Mouse (Mus musculus) lung, postnatal 0 days (tissue): Measurements from ENCODE around the gene Aff3. TPM values are rescaled to one million over a fixed set of nuclear protein-coding genes. Genes with fewer than 3 reads are reported as not detected.

Experiments used
- ATAC-seq: fragments of 200-750 bp; cut with Nextera tagmentation; 2 replicates; pipeline ENCODE4 v1.8.0; 2017; ENCODE audit warnings: moderate library complexity
- DNase-seq: peaks from one replicate; pipeline ENCODE4 v3.0.0-alpha.2; 2016; ENCODE audit warnings: low spot score
- H3K27ac ChIP-seq: fragments of 300-500 bp; sonication (generic); 2 replicates; pipeline ENCODE4 v1.5.1; 2014; ENCODE audit warnings: antibody characterized with exemption, mild to moderate bottlenecking, low read length, mixed read lengths
- H3K27me3 ChIP-seq: fragments of 300-500 bp; sonication (generic); replicated peaks from 2 replicates; pipeline ENCODE4 v1.6.1; 2014; ENCODE audit warnings: low read length, mixed read lengths; ENCODE audit not compliant: insufficient read depth
- H3K36me3 ChIP-seq: fragments of 300-500 bp; sonication (generic); 2 replicates; pipeline ENCODE4 v1.6.1; 2014; ENCODE audit warnings: low read length, mixed read lengths; ENCODE audit not compliant: insufficient read depth
- H3K4me1 ChIP-seq: fragments of 300-500 bp; sonication (generic); 2 replicates; pipeline ENCODE4 v1.6.1; 2014; ENCODE audit warnings: antibody characterized with exemption, low read depth, low read length, mixed read lengths; ENCODE audit not compliant: insufficient read depth
- H3K4me2 ChIP-seq: fragments of 300-500 bp; sonication (generic); replicated peaks from 2 replicates; pipeline ENCODE4 v1.6.1; 2014; ENCODE audit warnings: low read depth, mild to moderate bottlenecking, low read length, moderate library complexity, mixed read lengths
- H3K4me3 ChIP-seq: fragments of 300-500 bp; sonication (generic); 2 replicates; pipeline ENCODE4 v1.5.1; 2014; ENCODE audit warnings: low read depth, low read length
- H3K9ac ChIP-seq: fragments of 300-500 bp; sonication (generic); replicated peaks from 2 replicates; pipeline ENCODE4 v1.6.1; 2014; ENCODE audit warnings: low read depth, mild to moderate bottlenecking
- H3K9me3 ChIP-seq: fragments of 300-500 bp; sonication (generic); 2 replicates; pipeline ENCODE4 v1.6.1; 2016; ENCODE audit warnings: low read length, mixed read lengths
- CTCF ChIP-seq: IDR thresholded peaks from 2 replicates; pipeline ENCODE4 v1.5.1; 2016; ENCODE audit warnings: antibody characterized with exemption, mild to moderate bottlenecking
- EP300 ChIP-seq: IDR thresholded peaks from 2 replicates; pipeline ENCODE4 v1.6.1; 2016; ENCODE audit warnings: antibody characterized with exemption, mild to moderate bottlenecking, control low read depth
- WGBS: fragments of 180-500 bp; shearing (Covaris S2); extraction: QIAGEN DNeasy Blood & Tissue Kit; methylation state at CpG from one replicate; pipeline ENCODE4 v1.1.7; 2014; 5-methylcytosine and 5-hydroxymethylcytosine counted together
- polyA plus RNA-seq: library from polyadenylated mRNA; unstranded; fragments of >200 nt; fragmentation: Nextera tagmentation; extraction: Ambion mirVana; gene quantifications from 2 replicates; pipeline ENCODE4 v1.2.1, GENCODE M21; 2015

The Aff3 gene
- polyA plus RNA-seq, 1 experiment from 2014 or later = 5.9 TPM

DNA sequence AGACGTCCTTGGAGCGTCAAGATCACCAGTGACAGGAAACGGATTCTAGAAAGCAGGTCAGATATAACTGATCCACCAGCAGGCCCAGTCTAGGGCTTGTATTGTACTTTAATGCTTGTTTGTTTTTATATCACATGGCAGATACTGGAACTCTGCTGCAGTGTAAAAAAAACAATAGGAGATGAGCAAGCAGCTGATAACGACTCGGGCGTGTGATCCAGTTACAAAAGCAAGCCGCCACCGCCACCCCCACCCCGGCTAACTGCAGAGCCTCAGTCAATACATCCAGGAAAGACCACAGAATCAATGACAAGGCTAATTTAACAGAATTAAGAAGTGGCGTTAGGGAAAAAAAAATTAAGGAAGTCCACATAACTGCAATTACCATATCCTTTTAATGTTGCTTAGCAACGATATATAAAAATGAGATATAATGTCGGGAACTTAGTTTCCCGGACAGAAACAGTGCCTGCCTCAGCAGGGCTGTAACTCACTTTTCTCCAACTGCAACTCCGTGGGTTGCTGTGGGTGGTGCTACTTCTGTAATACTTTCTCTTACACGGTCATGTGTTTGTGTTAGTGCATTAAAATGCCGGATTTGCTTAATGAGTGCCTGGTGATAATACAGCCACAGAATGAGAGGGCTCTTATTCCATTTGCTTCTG lies 280.2 kb downstream of the Aff3 start:
- no peak overlapping the region for H3K4me2 ChIP-seq
- H3K9me3 ChIP-seq = no peaks in the 10 kb centered on the region
- TF ChIP-seq EP300 (no peak), CTCF (no peak)
- H3K4me3 ChIP-seq = no peak overlapping the region
- ATAC-seq (no peak), DNase-seq (no peak)
- H3K27me3 ChIP-seq = no peaks in the 10 kb centered on the region
- 31% methylated on average over 16 of the region's 16 CpGs for WGBS
- H3K27ac ChIP-seq = no peak overlapping the region
- no peaks in the 10 kb centered on the region for H3K4me1 ChIP-seq
- no peaks in the 10 kb centered on the region for H3K36me3 ChIP-seq
- no peak overlapping the region for H3K9ac ChIP-seq

DNA sequence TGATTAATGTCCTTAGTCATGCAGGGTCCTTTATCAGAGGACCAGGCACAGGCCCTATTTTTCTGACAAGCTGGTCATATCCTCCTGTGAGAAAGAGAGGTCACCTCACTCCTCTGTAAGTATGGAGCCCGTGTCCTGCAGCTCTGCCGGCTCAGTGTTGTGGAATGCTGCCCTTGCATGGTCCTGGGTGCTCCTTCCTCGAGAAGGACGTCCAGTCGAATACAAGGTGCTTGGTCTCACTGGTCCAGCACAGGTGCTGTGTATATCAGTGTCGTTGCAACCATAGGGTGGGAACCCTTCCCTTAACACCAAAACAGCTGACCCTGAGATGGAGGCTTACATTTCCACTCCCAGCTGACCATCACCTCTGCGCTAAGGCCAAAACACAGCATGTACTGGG lies 280.7 kb downstream of the Aff3 start:
- WGBS = 71% methylated on average over 7 of the region's 7 CpGs
- Histone ChIP-seq H3K4me3 (no peak overlapping the region), H3K4me1 (no peaks in the 10 kb centered on the region), H3K27me3 (no peaks in the 10 kb centered on the region), H3K4me2 (no peak overlapping the region), H3K9ac (no peak overlapping the region), H3K27ac (no peak overlapping the region), H3K36me3 (no peaks in the 10 kb centered on the region), H3K9me3 (no peaks in the 10 kb centered on the region)
- TF ChIP-seq EP300 (no peak), CTCF (no peak)
- DNase-seq (no peak), ATAC-seq (no peak)

DNA sequence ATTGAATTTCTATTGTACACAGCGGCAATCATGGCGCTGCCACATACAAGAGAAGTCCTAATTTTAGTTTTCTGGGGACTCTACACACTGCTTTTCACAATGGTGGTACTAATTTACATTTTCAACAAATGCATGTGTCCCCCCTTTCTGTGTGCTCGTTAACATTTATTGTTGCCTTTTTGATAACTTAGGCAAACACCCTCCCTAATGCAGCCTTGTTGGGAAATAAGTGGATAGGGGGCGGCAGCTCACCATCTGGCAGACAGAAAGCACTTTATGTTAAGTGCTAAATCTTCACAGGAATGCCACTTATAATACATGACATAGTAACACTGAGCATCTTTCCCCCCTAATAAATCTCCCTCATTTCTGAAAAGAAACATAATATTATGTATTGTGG lies 282.1 kb downstream of the Aff3 start:
- H3K27ac ChIP-seq = no peak overlapping the region
- no peak overlapping the region for H3K9ac ChIP-seq
- no peaks in the 10 kb centered on the region for H3K4me1 ChIP-seq
- no peak overlapping the region for H3K4me2 ChIP-seq
- H3K4me3 ChIP-seq = no peak overlapping the region
- H3K36me3 ChIP-seq = no peaks in the 10 kb centered on the region
- DNase-seq (no peak), ATAC-seq (no peak)
- H3K9me3 ChIP-seq = no peaks in the 10 kb centered on the region
- H3K27me3 ChIP-seq = no peaks in the 10 kb centered on the region
- WGBS = 71% methylated on average over 4 of the region's 4 CpGs
- no peak for TF ChIP-seq CTCF
- TF ChIP-seq EP300 = no peak

DNA sequence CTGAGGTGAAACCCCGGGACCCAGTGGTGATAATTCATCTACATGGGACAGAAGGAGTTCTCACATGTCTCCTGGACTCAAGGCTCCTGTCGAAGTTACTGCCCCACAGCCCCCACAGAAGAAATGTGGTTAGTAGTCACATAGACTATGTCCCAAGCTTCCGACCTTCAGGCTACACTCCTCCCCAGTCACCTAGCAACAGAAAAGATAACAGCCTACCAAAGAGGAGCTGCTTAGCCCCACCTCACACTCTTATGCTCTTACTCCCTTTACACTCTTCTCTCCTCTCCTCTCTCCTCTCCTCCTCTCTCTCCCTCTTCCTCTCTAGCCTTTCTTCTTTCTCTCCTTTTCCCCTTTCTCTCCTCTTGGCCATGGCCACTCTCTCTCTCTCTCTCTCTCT lies 286.8 kb downstream of the Aff3 start:
- Histone ChIP-seq H3K9ac (no peak overlapping the region), H3K27ac (no peak overlapping the region), H3K4me2 (no peak overlapping the region), H3K27me3 (no peaks in the 10 kb centered on the region), H3K36me3 (no peaks in the 10 kb centered on the region), H3K4me1 (no peaks in the 10 kb centered on the region), H3K9me3 (no peaks in the 10 kb centered on the region), H3K4me3 (no peak overlapping the region)
- no peak for ATAC-seq
- DNase-seq = no peak
- no peak for TF ChIP-seq EP300
- no peak for TF ChIP-seq CTCF
- 72% methylated on average over 3 of the region's 3 CpGs for WGBS

DNA sequence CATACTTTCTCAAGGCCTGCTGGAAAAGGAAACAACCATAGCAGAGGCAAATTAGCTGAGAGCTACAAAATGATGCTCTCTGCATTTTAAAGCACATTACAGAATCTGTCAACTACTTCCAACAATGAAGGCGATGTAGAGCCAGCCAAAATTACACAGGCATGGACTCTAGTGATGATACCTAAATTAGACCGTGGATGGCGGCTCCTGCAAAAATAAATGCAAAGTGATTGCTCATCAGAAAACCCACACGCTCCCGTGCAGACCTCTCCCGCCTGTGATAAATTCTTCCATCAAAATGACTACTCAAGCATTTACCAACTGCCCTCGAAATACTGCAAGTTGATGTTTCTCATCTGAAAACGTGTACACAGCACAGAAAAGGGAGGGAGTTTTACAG lies 295.6 kb downstream of the Aff3 start:
- WGBS = 76% methylated on average over 8 of the region's 8 CpGs
- Histone ChIP-seq H3K27me3 (no peaks in the 10 kb centered on the region), H3K27ac (no peak overlapping the region), H3K4me2 (no peak overlapping the region), H3K36me3 (no peaks in the 10 kb centered on the region), H3K9me3 (no peaks in the 10 kb centered on the region), H3K4me1 (no peaks in the 10 kb centered on the region), H3K4me3 (no peak overlapping the region), H3K9ac (no peak overlapping the region)
- no peak for ATAC-seq
- TF ChIP-seq EP300 (no peak), CTCF (no peak)
- DNase-seq = no peak

DNA sequence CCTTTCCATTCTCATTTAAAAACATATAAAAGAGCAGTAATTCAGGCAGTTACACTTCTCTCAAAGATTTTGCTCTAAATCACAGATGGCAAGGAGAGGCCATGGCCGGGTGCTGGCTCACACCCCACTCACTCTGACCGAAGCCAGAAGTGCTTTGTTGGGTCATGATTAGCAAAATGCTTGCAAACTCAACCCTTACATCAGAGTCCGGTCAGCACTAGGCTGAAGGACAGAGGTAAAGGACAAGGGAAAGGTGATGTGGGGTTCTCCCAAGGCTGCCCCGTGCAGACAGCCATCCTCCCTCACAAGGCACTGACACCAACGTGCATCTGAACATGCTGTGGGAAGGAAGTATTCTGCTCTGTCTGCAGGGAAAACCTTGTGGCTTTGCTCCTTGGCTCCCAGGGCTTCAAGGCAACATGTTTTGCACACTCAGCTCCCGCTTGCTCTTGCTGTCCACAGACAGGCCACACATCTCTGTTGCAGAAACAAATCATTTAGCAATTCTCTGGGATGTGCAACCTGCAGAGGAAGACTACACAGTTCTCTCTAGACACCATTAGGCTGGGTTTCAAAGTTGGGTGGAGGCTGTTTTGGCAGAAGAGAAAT lies 296.6 kb downstream of the Aff3 start:
- WGBS = 69% methylated on average over 6 of the region's 6 CpGs
- no peak for TF ChIP-seq CTCF
- TF ChIP-seq EP300 = no peak
- no peaks in the 10 kb centered on the region for H3K9me3 ChIP-seq
- no peak overlapping the region for H3K9ac ChIP-seq
- H3K4me3 ChIP-seq = no peak overlapping the region
- H3K27ac ChIP-seq = no peak overlapping the region
- H3K4me1 ChIP-seq = no peaks in the 10 kb centered on the region
- no peak for DNase-seq
- H3K4me2 ChIP-seq = no peak overlapping the region
- H3K36me3 ChIP-seq = no peaks in the 10 kb centered on the region
- no peak for ATAC-seq
- no peaks in the 10 kb centered on the region for H3K27me3 ChIP-seq
